Mouse (Mus musculus): Measurements from ENCODE around the gene Surf4. TPM values are rescaled to one million over a fixed set of nuclear protein-coding genes. Genes with fewer than 3 reads are reported as not detected.

Gene Surf4
- 154 and 156 TPM in 2 replicates for polyA plus RNA-seq (2016; fragmentation: Nextera tagmentation; extraction: Ambion mirVana)

DNA sequence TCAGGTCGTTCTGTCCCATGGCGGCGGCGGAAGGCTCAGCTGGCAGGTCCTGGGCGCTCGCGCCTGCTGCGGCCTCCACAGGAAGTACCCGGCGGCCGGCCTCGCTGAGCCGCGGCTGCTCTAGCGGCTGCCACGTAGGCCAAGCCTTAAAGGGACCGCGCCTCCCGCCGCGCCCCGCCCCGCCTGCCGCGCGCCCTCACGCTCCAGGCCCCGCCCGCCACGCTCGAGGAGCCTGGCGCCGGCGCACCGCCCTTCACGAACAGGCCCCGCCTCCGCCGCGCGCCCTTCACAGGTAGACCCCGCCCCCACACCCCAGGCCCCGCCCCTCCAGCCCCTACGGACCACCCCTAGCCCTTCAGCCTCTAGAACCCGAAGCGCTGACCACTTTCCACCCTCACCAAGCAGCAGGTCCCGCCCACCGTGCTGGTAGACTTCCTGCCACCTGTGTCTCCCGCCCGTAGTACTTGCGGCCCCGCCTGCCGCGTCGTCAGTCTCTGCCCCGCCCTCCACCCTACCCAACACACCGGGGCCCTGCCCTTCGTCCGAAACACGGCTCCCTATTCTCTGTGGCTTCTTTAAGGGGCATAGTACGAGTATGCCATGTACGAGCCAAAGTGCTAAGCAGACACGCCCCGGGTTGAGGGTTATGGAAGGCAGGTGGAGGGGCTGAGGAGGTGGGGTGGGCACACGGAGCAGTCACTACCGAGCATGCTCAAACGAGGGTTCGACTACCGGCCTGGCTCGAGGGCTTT, at the start of gene Surf4, which contains the start of gene Stkld1:
Surf4 (minus strand) TSS at position 625 of the 752 bp plus-strand sequence.
Stkld1 (plus strand) TSS at position 744 of the 752 bp plus-strand sequence.
- Histone ChIP-seq H3K27me3 (no peaks in the 10 kb centered on the region), H3K4me1 (peaks cover 21% of the 10 kb centered on the region), H3K27ac (peak within 1 kb of the TSS; percentile 76), H3K9me3 (replicated peaks) (no peaks in the 10 kb centered on the region), H3K9ac (peak within 1 kb of the TSS; percentile 98), H3K4me3 (peak within 1 kb of the TSS; percentile 70), H3K4me2 (replicated peaks) (peak within 1 kb of the TSS; percentile 77), H3K36me3 (peaks cover 23% of the 10 kb centered on the region)
- ATAC-seq (ENCODE audit: low FRiP score): peak; percentile 95
- WGBS: 1% methylated on average over 46 of the region's 70 CpGs

DNA sequence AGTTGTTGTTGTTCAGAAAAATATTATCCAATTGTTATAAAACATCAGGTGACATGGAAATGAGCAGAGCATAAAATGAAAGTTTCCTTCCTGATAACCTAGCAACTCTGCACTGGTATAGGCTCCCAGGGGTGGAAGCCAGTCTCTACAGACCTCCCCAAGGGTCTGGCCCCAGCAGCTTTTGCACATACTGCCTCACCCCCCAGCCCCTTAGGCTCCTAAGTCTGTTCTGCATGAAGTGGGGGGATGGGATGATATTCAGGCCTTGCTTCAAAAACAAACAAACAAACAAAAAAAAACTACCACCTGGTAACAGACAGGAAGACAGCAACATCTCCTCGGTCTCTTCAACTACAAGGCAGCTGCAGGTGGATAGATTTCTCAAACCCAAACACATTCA, 46.6 kb upstream of the Surf4 start:
- WGBS: 71% methylated on average over 1 of the region's 1 CpGs
- H3K9me3 ChIP-seq (replicated peaks): no peaks in the 10 kb centered on the region

DNA sequence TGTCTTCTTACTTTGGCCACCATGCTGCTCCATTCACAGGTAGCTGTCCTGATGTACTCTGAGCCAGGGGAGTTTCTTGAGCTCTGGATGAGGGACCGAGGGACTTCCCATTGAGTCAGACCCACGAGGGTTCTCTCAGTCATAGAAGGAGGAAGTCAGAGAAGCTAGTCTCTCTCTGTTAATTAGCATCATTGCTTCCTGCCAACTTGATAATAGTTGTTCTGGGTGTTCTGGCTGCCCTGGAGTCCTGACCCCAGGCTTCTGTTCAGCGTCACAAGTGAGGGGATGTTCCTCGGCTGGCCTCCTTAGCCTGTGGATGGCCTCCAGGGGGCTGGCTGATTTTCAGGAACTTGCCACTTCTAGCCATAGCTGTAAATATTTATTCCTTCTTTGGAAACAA, 40.2 kb upstream of the Surf4 start:
- no peak overlapping the region for H3K4me3 ChIP-seq
- ATAC-seq (ENCODE audit: low FRiP score): no peak
- WGBS: 71% methylated on average over 4 of the region's 4 CpGs
- no peak overlapping the region for H3K27ac ChIP-seq
- no peak overlapping the region for H3K4me2 ChIP-seq (replicated peaks)
- no peaks in the 10 kb centered on the region for H3K36me3 ChIP-seq
- no peaks in the 10 kb centered on the region for H3K27me3 ChIP-seq
- no peaks in the 10 kb centered on the region for H3K9me3 ChIP-seq (replicated peaks)
- no peaks in the 10 kb centered on the region for H3K4me1 ChIP-seq
- no peak overlapping the region for H3K9ac ChIP-seq

More for the DNA sequence above, 46.6 kb upstream of the Surf4 start:
- Histone ChIP-seq H3K4me3 (no peak overlapping the region), H3K4me1 (no peaks in the 10 kb centered on the region), H3K9ac (no peak overlapping the region), H3K4me2 (replicated peaks) (no peak overlapping the region), H3K36me3 (no peaks in the 10 kb centered on the region), H3K27me3 (peaks cover 5% of the 10 kb centered on the region; the same call in 1 of the 2 replicates), H3K27ac (no peak overlapping the region)
- ATAC-seq (ENCODE audit: low FRiP score): no peak

DNA sequence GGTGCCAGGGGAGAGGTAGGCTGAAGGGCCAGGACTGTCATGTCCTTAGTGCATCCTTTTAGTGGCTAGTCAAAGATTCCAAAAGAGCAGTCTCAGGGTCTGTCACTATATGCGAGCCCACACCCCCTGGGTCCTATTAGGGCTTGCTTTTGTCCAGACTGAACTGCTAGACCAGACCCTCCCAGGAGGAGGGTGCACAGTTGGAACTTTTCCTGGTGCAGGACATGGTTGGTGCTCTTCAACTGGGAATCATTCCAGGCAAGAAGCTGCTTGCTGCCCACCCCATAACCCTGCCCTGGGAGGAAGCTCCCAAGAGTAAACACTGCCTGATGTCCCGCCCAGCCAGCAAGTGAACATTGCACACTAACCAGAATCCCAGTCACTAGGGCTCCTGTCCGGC, 39.4 kb upstream of the Surf4 start, which contains the start of gene Adamts13:
Adamts13 (plus strand) TSS at position 301 of the 400 bp plus-strand sequence.
- no peak within 1 kb of the TSS for H3K27ac ChIP-seq
- H3K9me3 ChIP-seq (replicated peaks): no peaks in the 10 kb centered on the region
- no peaks in the 10 kb centered on the region for H3K4me1 ChIP-seq
- no peak for ATAC-seq (ENCODE audit: low FRiP score)
- H3K9ac ChIP-seq: no peak within 1 kb of the TSS
- WGBS: 68% methylated on average over 3 of the region's 3 CpGs
- no peak within 1 kb of the TSS for H3K4me2 ChIP-seq (replicated peaks)
- no peaks in the 10 kb centered on the region for H3K27me3 ChIP-seq
- H3K4me3 ChIP-seq: no peak within 1 kb of the TSS
- no peaks in the 10 kb centered on the region for H3K36me3 ChIP-seq

DNA sequence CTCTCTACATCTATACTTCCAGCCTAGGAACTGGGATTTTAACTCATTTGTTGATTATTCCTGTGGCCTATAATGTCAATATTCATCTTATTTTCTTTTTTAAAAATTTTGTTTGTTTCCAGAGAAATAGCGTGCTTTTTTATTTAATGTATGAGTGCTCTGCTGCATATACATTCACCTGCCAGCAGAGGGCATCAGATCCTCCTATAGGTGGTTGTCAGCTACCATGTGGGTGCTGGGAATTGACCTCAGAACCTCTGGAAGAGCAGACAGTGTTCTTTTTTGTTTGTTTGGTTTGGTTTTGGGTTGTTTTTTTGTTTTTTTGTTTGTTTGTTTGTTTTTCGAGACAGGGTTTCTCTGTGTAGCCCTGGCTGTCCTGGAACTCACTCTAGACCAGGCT, 33.5 kb upstream of the Surf4 start:
- no peak for ATAC-seq (ENCODE audit: low FRiP score)
- H3K4me1 ChIP-seq: peaks cover 18% of the 10 kb centered on the region
- no peaks in the 10 kb centered on the region for H3K9me3 ChIP-seq (replicated peaks)
- 78% methylated on average over 2 of the region's 2 CpGs for WGBS
- no peak overlapping the region for H3K9ac ChIP-seq
- H3K4me3 ChIP-seq: no peak overlapping the region
- no peaks in the 10 kb centered on the region for H3K27me3 ChIP-seq
- H3K4me2 ChIP-seq (replicated peaks): no peak overlapping the region
- peaks cover under 1% of the 10 kb centered on the region for H3K36me3 ChIP-seq
- no peak overlapping the region for H3K27ac ChIP-seq

DNA sequence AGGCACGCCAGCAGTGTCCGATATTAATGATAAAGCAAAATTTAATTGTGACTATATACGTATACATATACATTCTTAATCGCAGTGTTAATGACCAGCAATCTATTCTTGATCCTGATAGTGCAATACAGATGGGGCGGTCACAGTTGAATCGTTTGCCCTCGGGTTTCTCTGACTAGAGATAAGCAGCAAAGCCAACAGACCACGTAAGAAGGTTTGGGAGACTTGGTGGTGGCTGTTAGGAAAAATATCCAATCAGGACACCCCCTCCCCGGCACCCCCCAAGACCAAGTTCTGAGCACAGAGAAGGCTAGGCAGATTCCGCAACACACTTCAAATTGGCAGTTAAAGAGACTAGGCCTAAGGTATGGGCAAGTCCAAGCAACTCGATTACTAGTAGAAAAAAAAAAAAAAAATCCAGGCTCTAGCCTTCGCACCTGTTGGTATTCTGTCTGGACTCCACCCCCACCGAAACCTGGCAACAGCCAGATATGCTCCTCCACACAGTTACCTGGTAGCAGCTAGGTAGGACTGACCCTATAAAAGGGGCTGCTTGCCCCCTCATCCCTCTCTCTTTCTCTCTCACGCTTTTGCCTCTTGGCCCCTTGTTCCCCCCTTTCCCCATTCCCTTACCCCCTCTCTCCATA, 31.1 kb upstream of the Surf4 start:
- 18% methylated on average over 14 of the region's 14 CpGs for WGBS
- peak overlapping the region; percentile 83 for H3K9ac ChIP-seq
- peaks cover 32% of the 10 kb centered on the region for H3K4me1 ChIP-seq
- H3K36me3 ChIP-seq: peaks cover 22% of the 10 kb centered on the region
- ATAC-seq (ENCODE audit: low FRiP score): no peak; the same call in 1 of the 2 replicates
- H3K27me3 ChIP-seq: no peaks in the 10 kb centered on the region
- H3K9me3 ChIP-seq (replicated peaks): no peaks in the 10 kb centered on the region
- peak overlapping the region; percentile 75 for H3K4me3 ChIP-seq
- H3K27ac ChIP-seq: peak overlapping the region; percentile 97
- peak overlapping the region; percentile 89 for H3K4me2 ChIP-seq (replicated peaks)

DNA sequence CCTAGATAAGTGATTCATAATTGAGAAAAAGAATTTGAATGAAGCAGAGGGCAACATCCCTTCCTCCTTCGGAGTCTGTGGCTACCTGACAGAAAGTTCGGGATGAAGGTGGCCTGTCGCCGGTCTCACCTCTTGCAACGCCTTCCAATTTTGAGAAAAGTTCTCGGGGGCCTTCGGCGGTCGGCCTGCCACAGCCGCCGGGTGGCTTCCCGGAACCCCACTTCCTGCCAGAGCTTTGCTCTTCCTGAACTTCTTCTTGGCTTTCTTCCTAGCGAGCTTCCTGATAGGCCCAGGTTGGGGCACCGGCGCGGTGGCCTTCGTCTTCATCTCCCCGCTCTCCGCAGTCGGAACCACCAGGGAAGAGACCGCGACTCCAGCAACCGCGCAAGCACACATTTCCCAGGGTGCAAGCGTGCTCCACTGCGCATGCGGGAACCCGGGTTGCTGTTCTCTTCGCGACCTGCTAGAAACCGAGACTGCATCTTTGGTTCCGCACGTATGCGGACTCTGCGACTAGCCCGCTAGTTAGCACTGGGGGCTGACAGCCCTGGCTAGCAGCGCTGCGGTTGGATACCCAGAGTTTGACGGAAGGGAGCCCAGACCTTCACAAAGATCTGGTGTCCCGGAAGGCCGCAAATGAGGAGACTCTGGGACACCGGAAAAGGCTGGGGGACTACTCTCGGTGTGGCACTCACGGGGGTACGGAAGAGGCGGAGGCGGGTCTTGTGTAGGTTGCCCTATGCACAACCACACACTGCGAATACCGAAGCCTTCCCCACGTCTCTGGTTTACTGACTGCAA, 30.4 kb upstream of the Surf4 start, which contains the start of gene Rexo4:
Rexo4 (minus strand) TSS at position 464 of the 801 bp plus-strand sequence.
- peak; percentile 97 for ATAC-seq (ENCODE audit: low FRiP score)
- H3K36me3 ChIP-seq: peaks cover 27% of the 10 kb centered on the region
- H3K9me3 ChIP-seq (replicated peaks): no peaks in the 10 kb centered on the region
- no peaks in the 10 kb centered on the region for H3K27me3 ChIP-seq
- under 1% methylated on average over 50 of the region's 50 CpGs for WGBS
- peak within 1 kb of the TSS; percentile 89 for H3K4me2 ChIP-seq (replicated peaks)
- H3K4me3 ChIP-seq: peak within 1 kb of the TSS; percentile 75
- peak within 1 kb of the TSS; percentile 83 for H3K9ac ChIP-seq
- peak within 1 kb of the TSS; percentile 97 for H3K27ac ChIP-seq
- peaks cover 32% of the 10 kb centered on the region for H3K4me1 ChIP-seq

DNA sequence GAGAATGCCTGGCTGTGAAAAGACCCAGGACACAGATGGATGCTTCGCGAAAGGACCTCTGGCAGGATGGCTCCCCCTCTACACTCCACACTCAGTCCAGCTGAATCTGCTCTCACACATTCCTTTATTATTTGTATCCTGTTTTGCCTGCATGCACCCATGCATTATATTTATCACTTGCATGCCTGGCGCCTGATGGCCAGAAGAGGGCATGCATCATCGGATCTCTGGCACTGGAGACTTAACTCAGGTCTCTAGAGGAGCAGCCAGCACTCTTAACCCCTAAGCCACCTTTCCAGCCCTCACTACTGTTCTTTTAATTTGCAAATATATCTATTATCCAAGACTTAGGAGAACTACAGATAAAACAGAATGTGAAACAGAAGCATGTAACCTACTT, 27.0 kb upstream of the Surf4 start:
- Histone ChIP-seq H3K4me3 (no peak overlapping the region), H3K9me3 (replicated peaks) (no peaks in the 10 kb centered on the region), H3K36me3 (peaks cover 57% of the 10 kb centered on the region), H3K4me1 (peaks cover 32% of the 10 kb centered on the region), H3K9ac (no peak overlapping the region), H3K27me3 (no peaks in the 10 kb centered on the region), H3K4me2 (replicated peaks) (no peak overlapping the region), H3K27ac (no peak overlapping the region)
- WGBS: 81% methylated on average over 4 of the region's 4 CpGs
- no peak for ATAC-seq (ENCODE audit: low FRiP score)

DNA sequence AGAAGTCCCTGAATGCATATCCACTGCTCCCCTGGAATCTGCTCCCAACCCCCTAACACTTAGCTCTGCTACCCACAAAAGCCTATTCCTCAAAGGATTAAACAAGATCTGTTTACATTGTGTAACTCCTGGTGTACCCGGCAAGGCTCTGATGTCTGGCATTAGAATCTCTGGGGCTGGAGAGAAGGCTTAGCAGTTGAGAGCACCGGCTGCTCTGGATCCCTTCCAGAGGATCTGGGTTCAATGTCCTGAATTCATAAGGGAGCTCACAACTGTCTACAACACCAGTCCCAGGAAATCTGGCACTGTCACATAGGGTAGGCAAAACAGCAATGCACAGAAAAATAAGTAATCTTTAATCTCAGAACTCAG, 23.7 kb upstream of the Surf4 start:
- H3K9ac ChIP-seq: no peak overlapping the region
- H3K4me1 ChIP-seq: peaks cover 16% of the 10 kb centered on the region; the same call in 1 of the 2 replicates
- H3K36me3 ChIP-seq: peaks cover 90% of the 10 kb centered on the region
- H3K9me3 ChIP-seq (replicated peaks): no peaks in the 10 kb centered on the region
- no peak for ATAC-seq (ENCODE audit: low FRiP score)
- H3K27me3 ChIP-seq: no peaks in the 10 kb centered on the region
- WGBS: 95% methylated on average over 2 of the region's 2 CpGs
- no peak overlapping the region for H3K4me3 ChIP-seq
- no peak overlapping the region for H3K4me2 ChIP-seq (replicated peaks)
- H3K27ac ChIP-seq: no peak overlapping the region

DNA sequence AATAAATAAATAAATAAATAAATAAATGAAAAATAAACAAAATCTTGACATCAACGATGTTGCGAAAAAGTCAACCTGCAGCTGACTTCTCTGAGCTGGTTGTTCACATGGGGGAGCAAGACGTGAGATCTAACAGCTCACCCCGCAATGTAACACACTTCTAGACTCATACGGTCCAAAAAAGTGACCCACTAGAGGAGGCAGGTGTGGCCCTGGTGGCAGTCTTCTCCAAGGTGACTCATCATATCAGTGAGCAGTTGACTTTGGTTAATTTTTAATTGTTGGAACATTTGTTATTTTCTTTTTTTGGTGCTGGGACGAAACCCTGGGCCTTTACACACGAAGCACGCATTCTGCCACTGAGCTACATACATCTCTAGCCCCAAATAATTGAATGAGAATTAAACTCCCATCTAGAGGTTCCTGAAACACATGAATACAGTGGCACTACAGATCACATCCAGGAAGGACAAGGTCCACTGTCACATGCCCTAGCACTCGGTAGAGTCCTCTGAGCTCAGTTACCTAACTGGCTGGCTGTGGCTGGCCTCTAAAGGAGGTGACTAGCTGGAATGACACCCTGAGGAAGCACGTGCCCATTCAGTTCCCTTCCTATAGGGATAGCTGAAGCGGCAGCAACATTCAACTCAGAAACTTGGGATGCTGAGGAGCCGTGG, 23.2 kb upstream of the Surf4 start:
- peaks cover 92% of the 10 kb centered on the region for H3K36me3 ChIP-seq
- ATAC-seq (ENCODE audit: low FRiP score): no peak
- H3K9me3 ChIP-seq (replicated peaks): no peaks in the 10 kb centered on the region
- no peak overlapping the region for H3K9ac ChIP-seq
- H3K27me3 ChIP-seq: no peaks in the 10 kb centered on the region
- H3K4me2 ChIP-seq (replicated peaks): no peak overlapping the region
- no peak overlapping the region for H3K27ac ChIP-seq
- WGBS: 95% methylated on average over 12 of the region's 12 CpGs
- H3K4me3 ChIP-seq: no peak overlapping the region
- H3K4me1 ChIP-seq: peaks cover 11% of the 10 kb centered on the region; the same call in 1 of the 2 replicates

DNA sequence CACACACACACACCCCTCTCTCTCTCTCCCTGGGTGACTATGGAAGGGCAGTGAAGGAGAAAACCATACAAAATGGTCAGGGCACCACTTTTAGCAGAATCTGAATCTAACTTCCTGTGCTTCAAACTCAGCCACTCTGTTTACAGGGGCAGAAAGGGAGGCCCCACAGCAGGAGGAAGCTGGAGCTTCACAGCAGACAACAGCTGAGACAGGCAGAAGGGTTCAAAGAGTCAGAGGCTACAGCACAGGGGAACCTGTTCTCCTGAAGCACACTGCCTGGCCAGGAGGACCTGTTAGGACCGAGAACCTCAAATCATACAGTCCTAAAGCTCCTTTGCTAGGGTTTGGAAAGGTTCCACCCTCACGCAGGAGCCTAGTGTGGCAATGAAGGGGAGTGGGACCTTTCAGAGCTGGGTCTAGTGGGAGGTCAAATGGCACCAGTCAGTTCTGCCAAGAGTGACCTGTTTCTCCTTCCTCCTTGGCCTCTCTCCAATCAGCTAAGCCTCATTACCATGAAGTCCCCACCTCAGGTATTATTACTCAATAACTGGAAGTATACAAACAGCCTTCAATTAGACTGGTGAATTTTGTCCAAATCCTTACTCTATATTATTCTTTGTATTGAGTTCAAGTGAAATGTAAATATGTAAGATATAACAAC, 21.1 kb upstream of the Surf4 start:
- H3K27ac ChIP-seq: no peak overlapping the region
- ATAC-seq (ENCODE audit: low FRiP score): no peak
- no peak overlapping the region for H3K4me3 ChIP-seq
- WGBS: 89% methylated on average over 2 of the region's 2 CpGs
- no peaks in the 10 kb centered on the region for H3K27me3 ChIP-seq
- peaks cover 92% of the 10 kb centered on the region for H3K36me3 ChIP-seq
- H3K9me3 ChIP-seq (replicated peaks): no peaks in the 10 kb centered on the region
- H3K4me1 ChIP-seq: no peaks in the 10 kb centered on the region
- H3K4me2 ChIP-seq (replicated peaks): no peak overlapping the region
- H3K9ac ChIP-seq: no peak overlapping the region
